Mouse (Mus musculus): ENCODE measurements around the gene S1pr2.
"Not testable (repeated sequence)": the region's sequence is repeated elsewhere in the genome, so short reads cannot be mapped to it uniquely, and the experiment has no call there.

Gene S1pr2

DNA sequence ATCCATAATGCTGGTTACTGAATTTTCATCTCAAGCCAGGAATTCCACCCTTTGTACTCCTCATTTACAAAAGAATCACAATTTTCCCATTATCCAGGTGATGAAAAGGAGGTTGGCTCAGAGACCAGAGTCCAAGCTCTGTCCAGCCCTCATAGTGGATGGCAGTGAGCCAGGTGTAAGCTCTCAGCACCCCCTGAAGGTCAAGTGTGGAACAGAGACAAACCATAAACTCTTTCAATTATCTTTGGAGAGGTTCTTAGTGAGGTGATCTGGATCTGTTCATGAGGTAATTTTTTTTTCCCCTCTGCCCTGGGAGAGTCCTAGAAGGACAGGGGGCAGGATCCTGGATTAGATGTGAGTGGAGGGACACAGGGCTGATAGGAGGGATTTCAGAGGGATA lies 24.2 kb upstream of the S1pr2 start:
- DNase-seq (ENCODE audit: low read depth, low spot score): no peak

DNA sequence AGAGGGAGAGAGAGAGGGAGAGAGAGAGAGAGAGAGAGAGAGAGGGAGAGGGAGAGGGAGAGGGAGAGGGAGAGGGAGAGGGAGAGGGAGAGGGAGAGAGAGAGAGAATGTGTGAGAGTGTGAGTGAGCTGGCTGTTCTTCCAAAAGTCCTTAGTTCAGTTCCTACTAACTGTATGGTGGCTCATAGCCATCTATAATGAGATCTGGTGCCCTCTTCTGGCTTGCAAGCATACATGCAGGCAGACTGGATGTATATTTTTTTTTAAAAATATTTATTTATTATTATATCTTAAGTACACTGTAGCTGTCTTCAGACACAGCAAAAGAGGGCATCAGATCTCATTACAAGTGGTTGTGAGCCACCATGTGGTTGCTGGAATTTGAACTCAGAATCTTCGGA lies 21.8 kb upstream of the S1pr2 start:
- DNase-seq (ENCODE audit: low read depth, low spot score): not testable (repeated sequence)

DNA sequence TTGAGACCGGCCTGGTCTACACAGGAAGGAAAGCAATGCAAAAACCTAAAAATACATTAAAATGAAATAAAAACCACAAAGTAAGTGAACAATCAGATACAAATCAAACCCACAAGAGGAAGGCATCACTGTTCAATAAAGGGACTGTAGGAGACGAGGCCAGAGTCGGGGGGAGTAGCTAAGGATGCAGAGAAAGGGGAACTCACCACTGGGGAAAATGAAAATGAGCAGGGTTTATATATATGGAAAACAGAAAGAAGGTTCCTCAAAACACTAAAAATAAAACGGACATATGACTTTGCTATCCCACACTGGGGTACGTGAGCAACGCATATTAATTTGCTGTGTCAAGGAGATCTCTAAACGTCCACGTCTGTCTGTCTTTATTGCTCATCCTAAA lies 20.5 kb upstream of the S1pr2 start:
- DNase-seq (ENCODE audit: low read depth, low spot score): no peak

DNA sequence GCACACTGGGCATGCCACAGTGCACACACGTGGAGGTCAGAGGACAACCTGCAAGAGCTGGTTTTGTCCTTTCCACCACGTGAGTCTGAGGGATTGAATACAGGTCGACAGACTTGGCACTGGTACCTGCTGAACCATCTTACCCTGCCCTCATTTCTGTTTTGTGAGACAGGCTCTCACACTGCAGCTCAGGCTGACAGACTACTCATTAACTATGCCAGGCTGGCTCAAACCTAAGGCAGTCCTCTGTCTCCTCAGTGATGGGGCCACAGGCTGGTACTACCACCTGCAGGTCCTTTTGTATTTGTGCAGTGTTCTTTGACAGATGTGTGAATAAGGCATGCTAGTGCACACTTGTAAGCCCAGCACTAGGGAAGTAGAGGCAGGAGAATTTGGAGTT lies 18.5 kb upstream of the S1pr2 start:
- no peak for DNase-seq (ENCODE audit: low read depth, low spot score)

DNA sequence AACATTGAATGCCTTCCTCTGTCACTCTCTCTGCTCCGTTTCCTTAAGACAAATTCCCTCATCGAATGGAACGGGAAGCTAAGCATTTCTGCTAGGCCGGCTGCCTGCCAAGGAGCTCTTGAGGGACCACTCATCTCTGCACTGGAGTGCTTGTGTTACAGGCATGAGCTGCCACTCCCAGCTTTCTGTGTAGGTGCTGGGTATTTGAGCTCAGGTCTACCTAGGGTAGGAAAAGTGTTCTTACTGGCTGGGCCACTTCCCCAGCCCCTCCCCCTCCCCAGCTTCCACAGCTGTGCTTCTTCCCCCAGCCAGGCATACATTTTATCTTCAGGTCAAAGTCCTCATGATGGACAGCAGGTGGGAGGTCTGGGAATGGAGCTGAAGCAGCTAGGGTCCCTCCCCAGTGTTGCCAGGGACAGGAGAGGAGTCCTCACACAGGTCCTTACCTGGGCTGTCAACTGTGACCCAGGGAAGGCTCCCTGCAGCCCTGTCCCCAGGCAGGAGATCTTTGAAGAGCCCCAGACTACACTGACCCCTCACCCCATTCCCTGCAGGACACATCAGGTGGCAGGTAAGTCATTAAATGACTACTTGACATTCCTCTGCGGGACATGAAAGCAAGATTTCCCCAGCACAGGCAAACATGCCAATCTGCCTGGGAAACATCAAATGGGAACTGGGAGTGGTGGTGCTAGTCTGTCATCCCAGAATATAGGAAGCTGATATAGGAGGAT lies 16.8 kb upstream of the S1pr2 start:
- DNase-seq (ENCODE audit: low read depth, low spot score): no peak

DNA sequence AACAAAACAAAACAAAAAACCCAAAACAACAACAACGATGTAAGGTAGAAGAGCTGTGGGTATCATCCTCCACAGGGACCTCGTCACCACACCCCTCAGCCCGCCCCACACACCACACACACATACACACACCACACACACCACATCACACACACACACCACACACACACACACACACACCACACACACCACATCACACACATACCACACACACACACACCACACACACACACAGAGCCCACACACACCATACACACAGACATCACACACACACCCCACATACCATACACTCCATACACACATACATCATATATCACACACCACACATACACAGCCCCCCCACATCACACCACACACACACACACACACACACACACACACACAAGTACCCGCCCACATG lies 15.0 kb upstream of the S1pr2 start:
- DNase-seq (ENCODE audit: low read depth, low spot score): no peak

DNA sequence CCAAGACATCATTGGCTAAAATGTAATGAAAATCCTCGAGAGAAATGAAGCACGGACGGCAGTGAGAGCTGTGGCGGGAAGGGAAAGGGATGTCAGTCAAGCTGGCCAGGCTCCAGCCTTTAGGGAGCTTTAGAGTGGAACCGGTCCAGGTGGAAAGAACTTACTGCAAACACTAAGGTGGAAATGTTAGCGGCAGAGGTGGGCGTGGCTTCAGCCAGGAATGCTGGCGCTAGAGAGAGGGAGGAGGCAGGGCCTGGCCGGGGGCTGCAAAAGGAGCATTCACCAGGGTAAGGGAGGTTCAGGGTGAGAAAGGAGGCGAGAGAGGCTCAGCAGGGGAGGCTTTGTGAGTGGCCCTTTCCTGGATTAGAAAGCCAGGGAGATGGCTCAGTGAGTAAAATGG lies 14.3 kb upstream of the S1pr2 start:
- DNase-seq (ENCODE audit: low read depth, low spot score): no peak

DNA sequence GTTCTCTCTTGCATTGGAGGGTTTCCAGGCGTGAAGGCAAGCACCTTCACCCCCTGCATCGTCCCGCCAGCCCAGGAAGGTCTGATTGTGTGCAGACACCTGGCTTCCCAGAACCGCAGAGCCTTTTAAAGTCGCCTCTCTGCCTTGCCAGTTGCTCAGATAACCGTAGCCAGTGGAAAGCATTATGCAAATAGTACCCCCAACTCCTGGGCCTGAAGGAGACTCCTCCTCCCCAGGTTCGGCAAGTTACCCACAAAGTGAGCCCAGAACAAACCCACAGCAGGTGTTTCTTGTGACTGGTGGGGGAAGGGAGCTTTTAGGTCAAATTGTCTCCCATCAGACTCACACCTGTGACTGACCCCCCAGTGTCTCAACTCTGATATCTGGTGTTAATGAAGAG lies 11.4 kb upstream of the S1pr2 start:
- DNase-seq (ENCODE audit: low read depth, low spot score): no peak

DNA sequence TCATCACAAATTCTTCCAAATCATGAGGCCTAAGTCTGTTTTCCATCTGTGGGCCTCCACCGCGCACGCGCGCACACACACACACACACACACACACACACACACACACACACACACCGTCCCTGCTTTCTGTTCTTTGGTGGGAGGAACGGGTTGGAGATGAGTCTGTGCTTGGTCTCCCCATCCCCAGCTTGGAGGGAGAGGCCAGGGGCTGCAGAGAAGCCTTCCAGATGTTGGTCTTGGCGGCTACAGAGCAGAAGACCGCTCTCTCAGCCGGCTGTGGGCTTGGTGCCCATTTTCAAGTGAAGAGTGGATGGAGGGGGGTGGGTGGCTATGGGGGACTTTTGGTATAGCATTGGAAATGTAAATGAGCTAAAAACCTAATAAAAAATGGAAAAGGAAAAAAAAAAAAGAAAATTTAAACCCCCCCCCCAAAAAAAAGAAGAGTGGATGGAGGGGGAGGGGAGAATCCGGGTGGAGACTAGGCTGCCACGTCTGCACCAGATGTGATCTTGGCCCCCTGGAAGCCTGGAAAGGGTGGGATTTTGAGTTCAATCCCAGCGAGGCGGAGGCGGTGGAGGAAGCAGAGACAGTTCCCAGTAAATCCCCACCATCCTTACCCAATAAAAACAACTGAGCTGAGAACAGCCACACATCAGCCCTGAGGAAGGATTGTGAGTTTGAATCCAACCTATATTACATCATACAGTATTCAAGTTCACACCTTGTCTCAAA lies 10.5 kb upstream of the S1pr2 start:
- DNase-seq (ENCODE audit: low read depth, low spot score): no peak

DNA sequence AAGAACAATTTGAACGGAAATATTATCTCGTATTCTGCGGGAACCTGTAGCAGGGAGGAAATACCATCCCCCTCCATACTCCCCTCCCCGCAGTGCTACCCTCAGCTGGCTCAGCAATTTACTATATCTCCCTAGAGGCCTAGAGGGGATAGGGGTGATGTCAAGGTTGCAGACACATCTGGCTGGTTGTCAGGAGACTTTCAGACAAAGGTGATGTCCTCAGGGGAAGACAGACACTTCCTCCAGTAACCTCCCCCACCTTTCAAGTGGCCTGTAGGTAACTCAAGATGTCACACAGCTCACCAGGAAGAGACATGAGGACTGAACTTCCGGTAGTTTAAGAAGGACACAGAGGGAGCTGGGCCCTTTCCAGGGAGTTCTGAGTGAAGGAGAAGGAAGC lies 6.6 kb upstream of the S1pr2 start:
- DNase-seq (ENCODE audit: low read depth, low spot score): no peak

DNA sequence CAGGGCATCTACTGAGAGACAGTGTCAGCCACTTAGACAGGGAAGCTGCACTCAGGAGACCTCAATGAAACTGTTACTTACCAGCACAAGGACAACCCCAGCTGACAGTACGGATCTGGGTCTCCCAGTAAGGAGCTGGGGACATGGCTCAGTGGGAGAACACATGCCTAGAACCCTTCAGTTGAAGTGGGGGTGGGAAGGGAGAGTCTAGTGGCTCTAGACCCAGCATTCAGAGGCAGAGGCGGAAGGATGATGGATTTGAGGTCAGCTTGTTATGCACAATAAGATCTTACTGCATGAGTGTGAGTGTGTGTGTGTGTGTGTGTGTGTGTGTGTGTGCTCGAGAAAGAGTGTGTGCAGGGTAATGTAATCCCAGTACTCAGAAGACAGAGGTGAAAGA lies 5.6 kb upstream of the S1pr2 start:
- no peak for DNase-seq (ENCODE audit: low read depth, low spot score)

DNA sequence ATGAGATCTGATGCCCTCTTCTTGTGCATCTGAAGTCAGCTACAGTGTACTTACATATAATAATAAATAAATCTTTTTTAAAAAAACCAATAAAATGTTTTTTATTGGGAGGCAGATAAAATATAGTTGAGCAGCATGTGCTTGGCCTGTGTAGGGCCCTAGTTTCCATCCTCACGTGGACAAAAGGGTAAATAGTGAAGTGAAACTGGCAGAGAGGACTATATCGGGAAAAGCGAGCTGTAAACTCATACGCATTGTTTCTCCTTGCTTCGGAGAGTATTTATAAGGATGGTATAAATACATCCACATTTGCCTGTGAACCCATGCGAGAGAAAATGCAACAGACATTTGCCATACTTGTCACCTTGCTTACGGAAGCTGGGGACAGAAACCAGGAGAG lies 3.2 kb upstream of the S1pr2 start:
- no peak for DNase-seq (ENCODE audit: low read depth, low spot score)

DNA sequence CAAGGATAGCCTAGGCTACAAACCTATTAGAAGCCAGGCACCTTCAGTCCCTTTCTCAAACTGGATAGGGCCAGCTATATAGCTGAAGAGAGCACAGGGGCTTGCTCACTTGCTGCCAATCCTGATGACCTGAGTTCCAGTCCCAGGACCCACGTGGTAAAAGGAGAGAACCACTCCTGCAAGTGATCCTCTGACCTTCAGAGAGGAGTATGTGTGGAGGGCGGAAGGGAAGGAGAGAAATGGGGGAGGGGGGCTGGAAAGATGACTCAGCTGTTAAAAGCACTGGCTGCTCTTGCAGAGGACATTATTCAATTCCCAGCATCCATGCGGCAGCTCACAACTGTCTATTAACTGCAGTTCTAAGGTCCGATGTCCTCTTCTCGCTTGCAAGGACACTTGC lies 2.6 kb upstream of the S1pr2 start:
- DNase-seq (ENCODE audit: low read depth, low spot score): no peak

DNA sequence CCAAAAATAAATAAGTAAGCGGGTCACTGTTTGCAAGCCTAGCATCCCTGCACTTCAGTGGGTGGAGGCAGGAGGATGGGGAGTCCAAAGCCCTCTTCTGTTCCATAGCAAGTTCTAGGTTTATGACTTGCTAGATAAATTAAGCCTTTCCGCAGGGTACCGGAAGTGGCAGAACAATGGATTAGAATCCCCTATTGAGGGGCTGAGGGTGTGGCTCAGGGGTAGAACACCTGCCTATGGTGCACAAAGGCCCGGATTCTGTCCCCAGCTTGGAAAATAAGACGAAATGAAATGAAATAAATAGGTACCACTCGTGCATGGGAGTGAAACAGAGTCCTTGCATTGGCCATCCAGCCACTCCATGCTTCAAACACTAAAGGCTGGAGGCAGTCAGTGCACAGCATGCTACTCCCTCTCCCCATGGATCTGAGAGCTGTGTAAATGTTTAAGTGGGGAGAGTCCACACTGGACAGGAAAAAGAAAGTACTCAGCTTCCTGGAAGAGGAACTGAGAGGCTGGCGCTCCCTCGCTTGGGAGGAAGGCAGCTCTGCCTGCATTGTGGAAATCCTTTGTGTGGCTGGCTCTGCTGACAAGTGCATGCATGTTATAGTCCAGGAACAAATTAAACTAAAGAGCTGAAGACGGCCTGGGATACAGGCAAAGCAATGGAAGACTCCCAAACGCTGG lies 2.0 kb upstream of the S1pr2 start:
- no peak for DNase-seq (ENCODE audit: low read depth, low spot score)

DNA sequence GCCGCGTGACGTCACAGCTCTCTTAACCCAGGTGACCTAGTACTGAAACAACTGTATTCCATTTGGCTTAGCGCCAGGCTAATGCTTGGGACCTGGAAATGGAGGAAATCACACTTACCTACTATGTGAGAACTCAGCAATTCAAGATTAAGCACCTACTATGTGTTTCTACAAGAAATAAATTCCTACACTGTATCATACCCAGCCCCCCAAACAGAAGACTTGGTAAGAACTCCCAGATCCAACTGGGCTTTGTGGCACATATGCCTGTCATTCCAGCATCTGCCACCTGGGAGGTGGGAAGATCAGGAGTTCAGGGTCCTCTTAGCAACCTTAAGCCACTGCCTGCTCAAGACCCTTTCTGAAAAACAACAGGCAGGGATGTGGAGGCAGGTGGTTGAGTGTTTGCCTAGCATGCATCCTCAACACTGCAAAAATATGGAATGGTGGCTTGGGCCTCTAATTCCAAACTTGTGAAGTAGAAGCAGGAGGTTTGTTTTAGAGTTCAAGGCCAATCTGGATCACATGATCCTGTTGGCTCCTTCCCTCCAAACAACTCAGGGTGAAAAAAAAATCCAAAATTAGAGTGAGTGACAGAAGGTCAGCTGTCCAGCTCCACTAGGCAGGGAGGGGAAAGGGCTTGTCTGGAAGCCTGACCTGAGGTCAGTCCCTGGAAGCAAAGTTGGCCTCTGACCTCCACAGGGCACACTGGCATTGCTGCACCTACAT lies 544 bp upstream of the S1pr2 start:
- DNase-seq (ENCODE audit: low read depth, low spot score): no peak

DNA sequence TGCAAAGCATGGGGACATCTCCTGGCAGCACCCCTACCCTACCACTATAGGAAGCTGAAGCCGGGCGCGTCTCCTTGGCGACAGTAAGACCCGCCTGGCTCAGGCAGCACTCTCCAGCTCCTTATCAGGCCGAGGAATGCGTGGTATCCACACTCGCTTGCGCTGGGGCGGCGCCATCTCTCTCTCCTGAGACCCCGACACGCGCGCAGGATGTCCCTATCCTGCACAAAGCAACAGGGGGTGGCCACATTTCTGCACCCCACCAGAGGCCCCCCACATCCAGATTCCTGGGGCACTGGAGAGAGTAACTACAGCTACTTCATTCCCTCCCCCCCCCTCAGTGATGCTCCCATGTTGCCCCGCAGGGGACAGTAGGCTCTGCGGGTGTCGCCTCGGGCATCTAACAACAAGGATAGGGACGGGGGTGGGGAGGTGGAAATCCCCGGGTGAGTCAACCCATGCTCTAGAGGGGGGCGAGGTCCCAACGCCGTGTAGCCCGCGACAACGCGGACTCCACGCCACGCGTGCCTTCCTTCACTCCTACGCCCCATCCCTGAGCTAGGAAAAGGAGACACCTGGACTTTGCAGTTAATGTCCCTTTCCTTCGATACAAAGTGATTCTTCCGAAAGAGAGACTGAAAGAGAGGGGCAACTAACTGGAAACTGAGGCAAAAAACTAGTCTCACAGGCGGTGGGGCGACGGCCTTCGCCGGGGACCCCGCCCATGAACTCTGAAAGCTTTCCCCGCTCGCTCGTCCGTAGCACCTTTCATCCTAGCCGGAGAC lies 958 bp downstream of the S1pr2 start:
- no peak for DNase-seq (ENCODE audit: low read depth, low spot score)

DNA sequence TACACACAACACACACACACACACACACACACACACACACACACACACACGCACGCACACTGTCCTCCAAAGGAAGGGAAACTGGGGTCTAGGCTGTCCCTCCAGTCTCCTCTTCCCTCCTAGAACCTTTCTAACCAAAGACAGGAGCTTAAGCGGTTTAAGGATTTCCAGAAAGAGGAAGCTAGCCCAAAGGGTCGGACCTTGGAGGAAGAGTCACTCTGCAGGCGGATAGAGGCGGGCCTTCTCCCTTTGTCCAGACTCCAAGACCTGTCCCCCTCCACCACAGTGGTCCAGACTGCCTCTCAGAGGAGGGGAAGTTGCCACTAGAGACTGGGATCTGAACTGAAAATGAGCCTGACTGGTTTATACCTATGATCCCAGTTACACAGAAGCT lies 2.9 kb downstream of the S1pr2 start:
- no peak for DNase-seq (ENCODE audit: low read depth, low spot score)

DNA sequence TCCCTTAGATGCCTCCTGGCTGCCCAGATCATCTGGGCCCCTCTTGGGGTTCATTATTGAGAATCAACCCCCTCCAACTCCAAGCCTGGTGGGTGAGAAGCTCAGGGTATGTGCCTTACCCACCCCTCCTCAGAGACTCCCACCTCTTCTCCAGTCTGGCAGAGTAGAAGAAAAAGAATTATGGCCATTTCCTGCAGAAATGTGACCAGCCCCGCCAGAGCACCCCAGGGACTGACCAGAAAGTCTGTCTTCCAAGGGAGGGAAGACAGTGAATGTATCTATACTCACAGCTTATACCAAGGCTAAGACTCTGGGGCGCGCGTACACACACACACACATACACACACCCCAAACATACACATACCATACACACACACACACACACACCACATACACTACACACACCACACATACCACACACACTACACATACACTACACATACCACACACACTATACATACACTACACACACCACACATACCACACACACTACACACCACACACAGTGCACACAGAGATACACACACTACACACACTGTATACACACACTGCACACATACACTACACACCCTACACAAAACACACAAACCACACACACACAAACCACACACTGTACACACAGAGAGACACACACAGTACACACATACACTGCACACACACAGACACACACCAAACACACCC lies 3.4 kb downstream of the S1pr2 start:
- DNase-seq (ENCODE audit: low read depth, low spot score): no peak

DNA sequence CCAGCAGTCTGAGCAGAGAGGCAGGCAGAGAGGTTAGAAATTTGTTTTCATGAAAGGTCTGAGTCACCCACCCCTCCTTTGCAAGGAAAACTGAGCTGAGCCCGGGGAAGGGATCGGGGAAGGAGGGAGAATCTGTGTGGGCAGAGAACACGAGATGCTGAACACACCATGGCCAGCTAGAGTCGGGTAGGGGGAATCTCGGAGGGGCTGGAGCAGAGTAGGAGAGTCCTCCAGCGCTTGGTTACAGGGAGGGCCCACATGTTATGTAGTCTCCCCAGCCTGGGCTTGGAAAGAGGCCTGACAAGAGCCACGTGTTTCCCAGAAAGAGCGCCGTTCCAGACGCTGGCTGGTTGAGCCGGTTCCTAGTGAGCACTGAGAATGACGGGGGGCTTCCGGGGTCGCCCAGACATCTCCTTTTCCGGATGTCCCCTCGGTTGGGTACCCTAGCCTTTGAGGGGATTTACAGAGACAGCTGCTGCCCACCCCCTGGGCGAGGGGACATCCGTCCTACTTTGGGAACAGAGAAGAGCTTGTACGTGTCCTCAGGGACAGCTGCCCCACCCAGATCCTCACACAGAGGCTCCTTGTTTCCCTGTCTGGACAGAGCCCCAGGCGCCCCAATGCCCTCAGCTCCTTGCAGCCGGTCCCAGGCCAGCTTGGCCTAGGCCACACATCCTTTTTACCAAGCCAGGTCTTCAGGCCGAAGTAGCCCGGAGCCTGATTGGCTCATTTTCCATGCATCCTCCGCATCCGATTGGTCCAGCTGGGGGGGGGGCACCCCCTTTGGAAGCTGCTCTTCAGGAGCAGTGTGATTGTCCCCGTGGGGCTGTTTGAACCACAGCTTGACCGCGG lies 4.2 kb downstream of the S1pr2 start:
- DNase-seq (ENCODE audit: low read depth, low spot score): no peak

DNA sequence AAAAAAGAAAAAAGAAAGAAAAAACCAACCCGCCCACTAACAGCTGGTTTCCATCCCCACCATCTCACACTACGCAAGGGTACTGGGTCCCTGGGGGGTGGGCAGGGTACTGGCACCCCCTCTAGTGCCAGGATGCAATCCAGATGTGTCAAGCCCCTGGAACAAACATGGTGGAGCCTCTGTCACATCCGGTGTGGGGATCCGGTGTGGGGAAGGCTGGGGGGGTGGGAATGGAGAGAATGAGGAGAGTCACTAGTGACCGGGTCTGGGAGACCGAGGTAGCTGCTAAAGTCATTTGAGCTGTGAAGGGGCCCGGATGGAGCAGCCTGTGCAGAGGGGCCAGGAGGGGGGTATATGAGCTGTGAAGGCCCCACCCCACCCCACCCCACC lies 4.8 kb downstream of the S1pr2 start:
- no peak for DNase-seq (ENCODE audit: low read depth, low spot score)

Data from telencephalon, adult 2 months (tissue).